Mouse (Mus musculus): ENCODE results near the gene Stk32b.

Stk32b gene

DNA sequence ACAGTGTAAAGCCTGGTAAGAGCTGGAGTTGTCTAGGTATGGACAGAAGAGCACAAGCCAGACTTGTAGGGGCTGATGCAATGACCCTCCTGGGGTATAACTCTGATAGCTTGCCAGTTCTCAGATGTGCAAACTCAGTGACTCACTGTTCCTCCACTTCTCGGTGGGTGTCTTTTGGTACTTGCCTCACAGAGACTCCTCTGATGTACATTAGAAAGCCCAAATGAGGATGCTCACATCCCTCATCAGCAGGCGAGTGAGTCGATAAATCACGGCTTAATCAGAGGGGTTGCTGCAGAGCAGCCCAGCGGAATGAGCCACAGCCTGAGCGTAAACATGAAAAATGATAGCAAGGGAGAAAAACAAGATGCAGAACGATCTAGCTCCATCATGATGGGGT, 46.2 kb downstream of the Stk32b start:
- no peak for DNase-seq (ENCODE audit: extremely low read depth, insufficient read length, low spot score)

DNA sequence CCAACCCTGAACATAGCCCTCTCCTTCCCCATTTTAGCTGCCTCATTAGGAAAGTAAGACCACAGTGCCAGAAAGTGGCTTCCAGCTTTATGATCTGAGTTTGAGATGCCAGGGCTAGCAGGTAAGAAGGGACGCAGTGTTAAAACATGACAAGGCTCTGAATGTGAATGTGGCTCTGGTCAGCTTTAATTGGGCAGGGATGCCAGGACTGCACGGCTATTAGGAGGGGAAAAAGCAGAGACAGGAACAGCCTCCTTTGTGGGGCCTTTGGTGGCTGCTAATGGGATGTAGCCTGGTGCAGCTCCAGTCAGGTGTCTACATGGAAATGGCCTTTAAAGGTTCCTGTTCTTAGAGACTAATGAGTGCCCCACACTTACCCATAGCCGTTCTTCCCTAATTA, 52.0 kb downstream of the Stk32b start:
- DNase-seq (ENCODE audit: extremely low read depth, insufficient read length, low spot score) = no peak

DNA sequence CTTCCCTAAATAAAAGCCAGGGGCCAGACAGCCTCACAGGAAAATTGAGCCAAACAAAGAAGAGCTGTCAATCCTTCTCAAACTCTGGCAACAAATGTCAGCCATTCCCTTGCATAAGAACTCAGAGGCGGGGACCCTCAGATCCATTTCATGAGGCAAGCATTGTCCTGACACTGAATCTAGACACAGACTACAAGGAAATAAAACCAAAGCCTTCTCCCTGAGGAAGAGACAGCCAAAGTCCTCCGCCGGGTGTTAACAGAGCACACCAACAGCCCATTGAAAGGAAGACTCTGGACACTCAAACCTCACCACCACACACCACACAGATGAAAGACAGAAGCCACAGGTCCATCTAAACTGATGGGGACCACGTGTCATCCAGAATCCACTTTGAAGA, 57.8 kb downstream of the Stk32b start:
- no peak for DNase-seq (ENCODE audit: extremely low read depth, insufficient read length, low spot score)

DNA sequence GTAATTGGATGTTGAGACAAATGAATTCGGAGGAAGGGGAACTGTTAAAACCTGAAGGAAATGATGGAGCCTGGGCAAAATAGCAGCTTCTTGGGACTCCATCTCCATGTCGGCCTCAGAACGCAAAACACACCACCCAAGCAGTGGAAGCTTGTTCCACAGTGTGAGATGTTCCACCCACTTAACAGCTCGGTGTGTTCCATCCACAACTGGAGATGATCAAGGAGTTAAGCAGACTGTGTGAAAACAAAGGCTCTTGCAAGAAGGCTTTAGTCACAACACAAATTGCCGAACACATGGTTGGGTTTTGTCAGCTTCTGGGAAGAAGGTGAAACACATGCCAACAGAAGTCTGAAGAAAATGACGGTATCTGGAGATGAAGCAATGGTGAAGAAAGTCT, 59.2 kb downstream of the Stk32b start:
- no peak for DNase-seq (ENCODE audit: extremely low read depth, insufficient read length, low spot score)

DNA sequence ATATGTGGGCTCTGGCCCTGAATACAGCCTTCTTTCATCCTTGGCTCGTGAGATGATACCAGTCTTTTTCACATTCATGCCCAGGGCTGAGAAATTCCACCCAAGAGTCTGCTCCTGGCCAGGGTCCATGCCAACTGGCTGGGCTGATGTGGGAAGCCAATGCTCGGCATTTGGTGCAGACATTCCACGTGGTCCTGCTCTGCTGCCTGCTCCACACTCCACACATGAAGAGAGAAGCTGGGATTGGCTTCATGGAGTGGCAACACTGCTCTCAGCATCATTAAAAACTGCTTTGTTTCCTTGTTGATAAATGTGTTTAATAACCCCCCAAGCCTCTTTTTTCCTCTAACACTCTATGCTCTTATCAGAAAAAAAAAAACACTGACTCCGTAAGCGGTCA, 61.8 kb downstream of the Stk32b start:
- DNase-seq (ENCODE audit: extremely low read depth, insufficient read length, low spot score) = no peak

DNA sequence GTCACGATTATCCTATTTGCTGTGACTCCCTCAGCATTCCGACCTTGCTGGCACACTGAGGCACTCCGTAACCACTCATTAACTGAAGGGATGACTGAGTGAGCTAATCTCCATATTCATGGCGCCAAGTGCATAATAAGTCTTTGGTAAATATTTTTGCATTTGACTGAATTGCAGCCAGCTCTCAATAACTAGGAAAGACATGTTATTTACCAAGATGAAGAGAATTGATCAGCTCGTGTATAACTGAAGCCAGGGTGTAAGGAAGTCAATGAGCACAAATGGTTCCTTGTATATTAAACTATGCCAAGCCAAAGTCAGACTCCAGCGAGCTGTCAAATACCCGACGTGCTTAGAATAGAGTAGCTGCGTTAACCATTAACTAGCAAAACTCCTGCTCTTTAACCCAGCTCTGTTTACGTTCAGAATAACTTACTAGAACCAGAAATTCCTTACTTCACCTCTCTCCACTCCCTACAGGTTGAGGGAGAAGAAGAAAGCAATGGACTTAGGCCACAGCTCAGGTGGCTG, 66.2 kb downstream of the Stk32b start:
- DNase-seq (ENCODE audit: extremely low read depth, insufficient read length, low spot score) = no peak

DNA sequence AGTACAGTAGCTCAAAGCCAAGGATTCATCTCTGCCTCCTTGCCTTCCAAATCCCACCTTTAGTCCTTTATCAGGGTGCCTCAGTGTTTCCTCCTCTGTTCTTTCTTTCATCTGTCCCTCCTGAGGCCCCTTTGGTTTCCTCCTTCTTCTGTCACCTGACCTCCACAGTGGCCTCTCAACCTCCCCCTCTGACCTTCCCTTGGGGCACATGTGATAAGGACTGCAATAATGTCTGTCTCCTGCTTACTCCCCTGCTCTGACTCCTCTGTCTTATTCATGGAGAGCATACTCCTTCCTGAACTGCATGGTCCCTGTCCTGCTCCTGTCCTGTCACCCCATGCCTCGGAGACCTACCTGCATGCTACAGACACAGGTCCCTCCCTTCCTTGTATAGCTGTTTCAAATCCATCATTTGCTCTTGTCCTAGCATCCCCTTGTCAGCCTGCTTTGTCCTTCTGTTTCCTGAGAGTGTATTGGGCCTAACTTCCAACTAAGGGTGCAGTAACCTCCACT, 66.8 kb downstream of the Stk32b start:
- DNase-seq (ENCODE audit: extremely low read depth, insufficient read length, low spot score) = no peak

DNA sequence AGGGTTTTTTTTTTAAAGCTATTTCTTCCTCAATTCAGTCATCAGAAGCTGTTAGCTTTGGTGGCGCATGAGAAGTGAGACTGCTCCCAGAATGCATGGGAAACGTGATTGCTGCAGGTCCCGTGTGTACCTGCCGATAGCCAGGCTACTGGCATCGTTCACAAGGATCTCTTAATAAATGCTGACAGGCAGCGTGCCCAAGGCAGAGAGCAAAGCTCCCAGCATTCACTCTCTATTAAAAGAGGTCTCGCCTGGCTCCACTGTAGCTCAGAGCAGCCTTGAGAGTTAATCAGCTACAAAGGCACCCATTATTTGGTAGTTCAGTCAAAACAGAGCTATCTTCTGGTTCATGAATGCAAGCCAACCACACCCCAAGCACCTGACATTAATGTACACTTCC, 72.9 kb downstream of the Stk32b start:
- no peak for DNase-seq (ENCODE audit: extremely low read depth, insufficient read length, low spot score)

DNA sequence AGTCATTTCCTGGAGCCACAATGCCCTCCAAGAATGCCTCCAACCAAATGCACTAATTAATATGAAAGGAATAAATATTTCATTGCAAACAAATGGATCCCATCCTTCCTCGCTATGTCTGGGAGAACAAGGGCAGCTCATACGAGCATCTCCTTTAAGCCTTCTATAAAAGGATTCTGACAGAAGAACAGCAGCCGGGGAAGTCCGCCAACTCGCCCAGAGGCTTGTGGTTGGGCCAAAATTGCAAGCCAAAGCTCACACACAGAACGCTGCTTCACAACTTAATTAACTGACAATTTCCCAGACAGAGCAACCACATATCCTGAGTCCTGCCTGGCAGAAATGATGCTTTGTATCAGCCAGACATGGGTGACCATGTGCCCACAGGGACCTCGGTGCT, 74.5 kb downstream of the Stk32b start:
- no peak for DNase-seq (ENCODE audit: extremely low read depth, insufficient read length, low spot score)

DNA sequence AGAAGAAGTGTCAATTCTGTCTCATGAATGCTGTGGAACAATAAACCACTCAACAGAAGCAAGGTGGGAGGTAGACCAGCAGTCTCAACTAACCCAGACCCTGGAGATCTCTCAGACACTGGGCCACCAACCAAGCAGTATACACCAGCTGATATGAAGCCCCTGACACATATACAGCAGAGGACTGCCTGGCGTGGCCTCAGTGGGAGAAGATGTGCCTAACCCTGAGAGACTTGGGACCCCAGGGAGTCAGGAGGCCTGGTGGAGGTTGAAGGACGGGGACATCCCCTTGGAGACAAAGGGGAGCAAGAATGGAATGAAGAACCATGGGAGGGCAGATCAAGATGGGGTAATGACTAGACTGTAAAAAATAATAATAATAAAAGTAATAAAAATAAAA, 82.2 kb downstream of the Stk32b start:
- no peak for DNase-seq (ENCODE audit: extremely low read depth, insufficient read length, low spot score)

DNA sequence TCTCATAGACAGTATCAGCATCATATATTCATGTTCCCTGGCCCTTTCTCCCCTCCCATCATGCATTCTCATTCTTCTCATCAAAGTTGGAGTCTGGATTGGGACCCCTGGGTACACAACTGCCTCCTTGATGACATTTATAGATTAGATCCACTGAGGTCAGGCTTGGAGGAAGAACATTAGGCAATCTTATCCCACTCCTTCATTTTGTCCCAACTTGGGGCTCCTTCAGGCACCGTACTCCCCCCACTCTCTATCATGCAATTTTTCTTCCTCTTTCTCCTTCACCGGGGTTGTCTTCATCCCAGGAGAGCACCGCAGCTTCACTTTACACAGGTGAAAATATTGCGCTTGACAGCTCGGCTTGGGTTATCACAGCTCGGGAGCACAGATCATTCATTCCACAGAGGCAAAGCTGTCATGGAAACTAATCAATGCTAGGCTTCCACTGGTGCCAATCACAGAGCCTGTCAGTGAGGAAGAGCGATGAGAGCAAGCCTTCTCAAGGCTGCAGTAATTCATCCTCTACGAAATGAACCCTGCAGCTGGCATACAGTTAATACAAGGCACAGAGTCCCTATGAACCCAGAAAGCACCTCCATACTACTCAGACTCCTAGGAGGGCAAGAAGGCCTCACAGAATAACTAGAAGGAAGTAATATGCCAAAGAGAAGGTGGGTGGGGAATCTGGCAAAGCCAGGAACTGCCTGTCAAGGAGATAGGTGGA, 89.4 kb downstream of the Stk32b start:
- DNase-seq (ENCODE audit: extremely low read depth, insufficient read length, low spot score) = no peak

DNA sequence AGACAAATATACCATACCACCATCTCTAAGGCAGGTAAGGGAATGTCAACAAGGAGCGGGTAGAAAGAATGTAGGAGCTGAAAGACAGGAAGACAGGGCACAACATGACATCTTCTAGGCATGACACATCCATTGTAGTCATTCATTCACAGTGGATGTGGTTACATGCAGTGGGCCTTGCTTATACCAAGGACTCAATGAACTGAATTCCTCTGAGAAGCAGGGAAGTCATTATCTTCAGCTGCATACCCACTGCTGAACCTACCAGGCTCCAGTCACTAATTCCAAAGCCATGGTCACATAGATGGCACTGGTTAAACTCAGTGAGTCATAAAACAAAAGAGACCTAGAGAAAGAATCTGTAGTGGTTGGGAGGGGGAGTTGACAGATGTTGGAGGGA, 105.1 kb downstream of the Stk32b start:
- no peak for DNase-seq (ENCODE audit: extremely low read depth, insufficient read length, low spot score)

DNA sequence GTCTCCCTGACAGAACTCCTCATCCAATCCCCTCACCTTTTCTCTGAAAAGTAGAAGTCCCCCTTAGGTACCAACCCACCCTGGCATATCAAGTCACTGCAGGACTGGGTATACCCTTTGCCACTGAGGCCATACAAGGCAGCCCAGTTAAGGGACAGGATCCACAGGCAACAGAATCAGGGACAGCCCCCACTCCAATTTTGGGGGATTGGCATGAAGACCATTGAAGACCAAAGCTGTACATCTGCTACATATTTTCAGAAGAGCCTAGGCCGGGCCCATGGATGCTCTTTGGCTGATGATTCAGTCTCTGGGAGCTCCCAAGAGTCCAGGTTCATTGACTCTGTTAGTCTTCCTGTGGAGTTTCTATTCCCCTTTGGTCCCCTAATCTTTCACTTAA, 117.4 kb downstream of the Stk32b start:
- DNase-seq (ENCODE audit: extremely low read depth, insufficient read length, low spot score) = no peak

DNA sequence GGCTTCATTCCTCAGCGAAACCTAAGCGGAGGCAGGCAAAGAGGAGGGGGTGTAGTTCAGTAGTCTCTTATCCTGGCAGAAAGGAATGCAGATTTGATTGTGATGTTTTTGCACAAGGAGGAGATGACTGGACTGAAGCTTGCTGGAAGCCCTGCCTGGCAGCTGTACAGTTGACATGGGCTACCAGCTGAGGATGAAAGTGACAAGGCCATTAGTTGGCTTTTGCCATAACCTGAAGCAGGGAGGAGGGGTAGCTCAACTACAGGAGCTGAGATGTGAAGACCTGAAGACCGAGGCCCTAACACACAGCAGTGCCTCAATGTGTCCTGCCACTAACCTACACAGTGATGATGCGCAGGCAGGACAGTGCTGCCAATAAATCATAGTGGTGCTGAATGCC, 118.7 kb downstream of the Stk32b start:
- DNase-seq (ENCODE audit: extremely low read depth, insufficient read length, low spot score) = no peak

DNA sequence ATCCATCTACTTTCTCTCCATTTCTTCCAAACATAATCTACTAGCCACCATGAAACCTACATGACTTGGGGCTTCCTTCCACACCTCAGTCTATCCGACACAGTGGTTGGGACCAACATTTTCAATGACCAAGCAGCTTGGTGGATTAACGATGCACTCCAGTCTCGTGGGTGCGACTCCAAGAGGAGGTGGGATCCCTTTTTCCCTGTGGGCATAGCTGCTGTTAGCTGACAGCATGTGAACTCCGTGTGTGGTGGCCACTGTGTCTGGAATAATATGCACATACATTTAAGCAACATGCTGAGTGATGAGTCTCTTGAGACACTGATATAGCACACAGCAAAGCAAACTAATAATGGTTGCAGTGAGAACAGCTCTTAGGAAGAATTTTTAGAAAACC, 124.6 kb downstream of the Stk32b start:
- no peak for DNase-seq (ENCODE audit: extremely low read depth, insufficient read length, low spot score)

DNA sequence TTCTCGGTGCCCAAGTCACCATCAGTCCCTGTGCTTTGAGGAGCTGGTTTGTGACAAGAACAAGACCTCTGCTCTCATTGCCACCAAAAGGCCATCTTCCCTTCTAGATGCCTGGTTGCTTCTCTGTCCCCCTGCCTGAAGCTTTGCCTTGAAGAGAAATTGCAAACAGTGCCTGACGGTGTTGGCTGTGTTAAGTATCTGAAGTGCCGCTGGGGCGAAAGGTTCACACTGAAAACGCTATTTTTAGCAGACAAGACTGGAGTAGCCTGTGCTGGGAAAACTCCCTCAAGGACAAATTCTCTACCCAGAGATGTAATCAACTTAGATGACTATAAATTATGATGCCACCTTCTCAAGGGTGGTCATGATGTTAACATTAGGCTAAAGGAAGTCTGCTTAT, 129.1 kb downstream of the Stk32b start:
- no peak for DNase-seq (ENCODE audit: extremely low read depth, insufficient read length, low spot score)

DNA sequence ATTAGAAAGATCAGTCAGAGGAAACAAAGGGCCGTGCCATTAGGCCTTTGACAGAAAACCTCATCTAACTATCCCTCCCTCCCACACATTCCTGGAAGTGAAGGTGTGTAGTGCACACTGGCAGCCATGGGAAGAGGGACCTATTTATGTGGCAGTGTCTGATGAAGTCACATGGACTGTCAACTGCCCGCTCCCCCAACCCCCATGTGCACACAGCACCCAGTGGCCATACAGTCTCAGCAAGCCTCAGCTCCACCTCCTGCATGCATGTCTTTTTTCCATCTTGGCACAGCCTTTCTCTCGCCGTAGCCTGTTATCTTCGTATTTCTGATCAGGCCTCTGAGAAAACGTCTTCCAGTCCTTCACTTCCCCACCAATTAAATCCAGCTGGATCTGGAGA, 130.9 kb downstream of the Stk32b start:
- no peak for DNase-seq (ENCODE audit: extremely low read depth, insufficient read length, low spot score)

DNA sequence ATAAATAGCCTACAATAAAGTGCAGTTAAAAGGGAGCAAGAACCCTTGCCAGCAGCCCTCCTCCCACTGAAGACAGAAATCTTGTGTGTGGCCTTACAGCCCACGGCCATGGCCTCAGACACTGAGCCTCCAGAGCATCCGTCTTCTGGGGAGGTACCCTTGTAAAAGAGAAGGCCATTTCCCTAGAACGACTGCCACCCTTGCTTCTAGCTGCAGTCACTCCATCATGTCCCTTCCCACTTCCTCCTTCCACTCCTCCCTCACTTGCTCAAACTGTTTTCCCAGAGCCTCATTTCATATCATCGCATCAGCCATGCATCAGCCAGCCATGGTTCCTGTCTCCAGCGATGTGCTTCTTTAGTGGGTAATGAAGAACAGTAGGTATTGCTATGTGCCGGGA, 141.5 kb downstream of the Stk32b start:
- DNase-seq (ENCODE audit: extremely low read depth, insufficient read length, low spot score) = no peak

DNA sequence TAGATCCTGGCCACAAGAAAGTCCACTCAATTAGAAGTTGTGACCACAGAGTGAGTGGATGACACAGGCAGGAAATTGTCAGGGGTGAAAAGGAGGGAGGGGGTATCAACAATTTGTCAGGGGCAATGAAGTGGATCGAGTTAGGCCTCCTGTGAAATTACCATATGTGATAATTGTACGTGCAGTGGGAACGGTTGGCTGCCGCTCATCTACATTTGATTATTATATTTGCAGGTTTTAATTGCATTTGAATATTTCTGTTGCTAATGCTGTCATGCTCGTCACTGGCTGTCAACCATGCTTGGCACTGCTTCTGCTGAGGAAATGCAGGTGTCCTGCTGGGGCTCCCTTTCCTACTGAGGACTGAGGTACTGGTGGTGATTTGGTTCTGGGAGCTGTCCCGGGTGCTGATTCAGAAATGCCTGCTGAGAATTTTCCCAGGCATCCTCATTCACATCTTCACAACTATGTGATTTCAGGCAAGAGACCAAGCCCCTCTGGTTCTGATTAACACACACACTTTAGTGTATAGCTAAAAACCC, 159.6 kb downstream of the Stk32b start:
- DNase-seq (ENCODE audit: extremely low read depth, insufficient read length, low spot score) = no peak

DNA sequence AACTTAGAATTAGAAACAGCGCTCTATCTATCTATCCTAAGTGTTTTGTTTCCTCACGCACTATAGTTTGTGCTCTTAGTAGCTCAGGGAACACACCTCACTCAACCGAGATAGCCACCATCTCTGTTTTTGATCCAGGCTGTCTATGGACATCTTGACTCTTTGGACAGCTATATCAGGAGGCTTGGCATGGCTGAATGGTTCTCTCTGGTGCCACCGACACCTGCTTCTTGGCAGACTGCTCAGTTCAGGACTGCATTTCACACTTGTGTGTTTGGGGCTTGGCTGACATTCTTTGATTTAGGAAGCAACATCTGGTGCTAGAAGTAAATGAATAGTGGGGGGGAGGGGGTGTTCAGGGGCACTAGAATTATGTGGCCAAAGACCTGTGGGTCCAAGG, 162.7 kb downstream of the Stk32b start:
- no peak for DNase-seq (ENCODE audit: extremely low read depth, insufficient read length, low spot score)

DNA sequence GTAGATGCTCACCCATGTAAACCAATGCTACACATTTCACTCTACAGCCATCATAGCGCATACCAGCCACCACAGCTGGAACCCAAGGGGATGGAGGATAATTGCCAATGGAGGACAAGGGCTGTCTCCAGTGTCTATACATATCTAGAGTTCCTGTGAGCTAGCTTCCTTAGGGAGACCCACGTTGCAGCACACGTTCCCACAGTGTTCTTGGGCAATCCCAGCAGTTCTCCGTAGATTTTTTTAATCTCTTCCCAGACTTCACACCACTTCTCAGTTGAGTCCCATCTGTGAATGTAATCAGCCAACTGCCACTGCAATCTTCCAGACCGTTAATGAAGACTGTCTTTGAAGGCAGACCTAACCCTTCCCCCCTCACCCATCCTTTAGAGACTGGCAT, 165.3 kb downstream of the Stk32b start:
- DNase-seq (ENCODE audit: extremely low read depth, insufficient read length, low spot score) = no peak

DNA sequence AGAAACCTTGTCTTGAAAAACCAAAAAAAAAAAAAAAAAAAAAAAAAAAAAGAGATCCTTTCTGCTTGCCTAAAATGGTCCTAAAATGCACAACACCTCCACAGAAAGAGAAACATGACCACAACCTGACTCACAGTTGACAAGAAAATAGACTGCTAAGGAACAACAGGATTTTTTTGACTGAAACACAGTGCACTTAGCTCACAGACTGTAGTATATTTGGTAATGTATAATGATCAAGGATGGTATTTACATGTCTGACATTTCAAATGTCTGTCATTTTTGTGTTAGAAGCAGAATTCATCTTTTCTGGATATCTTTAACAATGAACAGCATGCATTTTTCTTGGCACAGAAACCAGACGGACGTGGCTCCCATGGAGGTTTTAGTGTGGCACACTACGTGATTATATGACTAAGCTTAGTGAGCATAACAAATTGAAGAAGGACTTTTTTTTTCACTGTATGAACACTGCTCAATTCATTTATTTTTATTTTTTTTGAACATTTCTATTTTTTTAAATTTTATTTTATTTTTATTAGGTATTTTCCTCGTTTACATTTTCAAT, 181.2 kb downstream of the Stk32b start:
- DNase-seq (ENCODE audit: extremely low read depth, insufficient read length, low spot score) = no peak
